16 mouse cellular contexts compared by ENCODE assay signal in the genomic region with DNA sequence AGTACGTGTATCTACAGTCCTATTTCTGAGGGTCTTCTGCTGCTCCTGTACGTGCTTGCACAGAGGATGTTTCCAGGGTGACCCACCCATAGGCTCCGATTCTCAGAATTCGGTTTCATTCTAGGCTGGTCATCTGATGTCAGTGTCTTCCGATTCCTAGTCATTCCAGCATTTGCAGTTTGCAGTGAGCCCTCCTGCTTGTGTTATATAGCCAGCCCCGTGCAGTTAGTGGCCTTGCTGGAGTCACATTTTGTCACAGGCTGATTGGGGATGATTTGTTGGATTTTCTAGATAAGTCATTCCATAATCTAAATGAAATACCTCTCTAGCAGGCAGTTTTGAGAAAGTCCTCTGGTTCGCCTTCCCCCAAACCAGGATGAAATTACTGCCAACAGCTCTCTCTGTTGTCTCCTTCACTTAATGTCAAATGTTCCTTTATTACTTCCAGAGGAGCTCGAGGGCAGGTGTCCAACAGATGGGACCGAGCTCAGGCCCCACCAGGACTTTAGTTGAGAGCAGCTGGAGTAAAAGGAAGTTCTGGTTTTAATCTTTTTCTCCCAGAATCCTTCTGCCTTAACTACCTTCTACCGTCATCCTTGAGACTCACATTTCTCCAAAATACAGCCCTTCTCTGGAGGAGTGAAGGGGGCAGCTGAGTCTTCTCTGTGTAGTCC. TPM values are rescaled to one million over a fixed set of nuclear protein-coding genes. Genes with fewer than 3 reads are reported as not detected.
DNase-seq lines count a peak whose midpoint lies in the region; ATAC-seq and TF ChIP-seq lines count a peak whose summit lies in the region.
"Had no signal": no experiment of that assay in that cellular context is flagged by ENCODE, and none has a peak within 500 bp of the region (broad histone marks: within the 10 kb centered on the region; RNA-seq: fewer than 3 reads in every experiment).

No protein-coding gene starts in this region.

- peak; percentile 35 to 49 for DNase-seq in cerebellum, postnatal 10 days
- DNase-seq in cerebellum, adult 11-12 months = no peak
- DNase-seq in midbrain, postnatal 0 days (ENCODE audit: low spot score) = peak; percentile 37
- no peak for DNase-seq in midbrain, embryonic 11.5 days (ENCODE audit: low spot score, missing footprints)
- peak; percentile 48 for DNase-seq in retina, embryonic 14.5 days (ENCODE audit: low spot score)
- DNase-seq in thymus, postnatal 0 days (ENCODE audit: low spot score) = no peak
- DNase-seq in ovary, adult 18-20 months (ENCODE audit: low spot score) = no peak
- DNase-seq: kidney, postnatal 10 days; layer of hippocampus, adult 9-11 months; midbrain, embryonic 14.5 days had no signal

- no peak overlapping the region for H3K27ac ChIP-seq in midbrain, postnatal 0 days (ENCODE audit: low read depth, low read length)
- no peak overlapping the region for H3K27ac ChIP-seq in midbrain, embryonic 11.5 days (ENCODE audit: low read depth, low read length)
- no peak overlapping the region; the same call in 1 of the 2 replicates for H3K27ac ChIP-seq in embryonic facial prominence, embryonic 15.5 days (replicated peaks)
- H3K27ac ChIP-seq: forebrain, embryonic 12.5 days; liver, embryonic 15.5 days; neural tube, embryonic 13.5 days had no signal

- ATAC-seq in midbrain, postnatal 0 days (ENCODE audit: low FRiP score) = no peak
- no peak for ATAC-seq in midbrain, embryonic 11.5 days (ENCODE audit: low FRiP score)
- ATAC-seq in embryonic facial prominence, embryonic 15.5 days (ENCODE audit: insufficient number of reproducible peaks, low FRiP score, low TSS enrichment, low read depth) = peak; percentile 51; the same call in 1 of the 2 replicates
- ATAC-seq: intestine, embryonic 16.5 days; Patski had no signal

- no peaks in the 10 kb centered on the region for H3K9me3 ChIP-seq in midbrain, postnatal 0 days (ENCODE audit: low read length)
- H3K9me3 ChIP-seq in midbrain, embryonic 11.5 days (ENCODE audit: control insufficient read depth, low read length) = no peaks in the 10 kb centered on the region
- no peaks in the 10 kb centered on the region for H3K9me3 ChIP-seq in embryonic facial prominence, embryonic 15.5 days (replicated peaks)
- H3K9me3 ChIP-seq: forebrain, embryonic 12.5 days; liver, embryonic 15.5 days; neural tube, embryonic 13.5 days had no signal

- no peak overlapping the region for H3K9ac ChIP-seq in midbrain, postnatal 0 days (replicated peaks; ENCODE audit: low read length, poor library complexity, severe bottlenecking)
- no peak overlapping the region for H3K9ac ChIP-seq in midbrain, embryonic 11.5 days (ENCODE audit: low read length)
- H3K9ac ChIP-seq in embryonic facial prominence, embryonic 15.5 days = no peak overlapping the region
- H3K9ac ChIP-seq: forebrain, embryonic 12.5 days; liver, embryonic 15.5 days; neural tube, embryonic 13.5 days had no signal

- no peaks in the 10 kb centered on the region for H3K27me3 ChIP-seq in midbrain, postnatal 0 days (ENCODE audit: insufficient read depth, low read length)
- H3K27me3 ChIP-seq in midbrain, embryonic 11.5 days (ENCODE audit: control insufficient read depth, insufficient read depth, low read length) = no peaks in the 10 kb centered on the region; the same call in 1 of the 2 replicates
- no peaks in the 10 kb centered on the region for H3K27me3 ChIP-seq in embryonic facial prominence, embryonic 15.5 days
- H3K27me3 ChIP-seq: liver, embryonic 15.5 days; neural tube, embryonic 13.5 days had no signal

- no peak for TF ChIP-seq CTCF in midbrain, postnatal 0 days (IDR thresholded peaks at IDR 0.05)

- H3K4me3 ChIP-seq in midbrain, postnatal 0 days (ENCODE audit: low read depth, low read length) = no peak overlapping the region
- no peak overlapping the region for H3K4me3 ChIP-seq in midbrain, embryonic 11.5 days (ENCODE audit: low read depth, low read length)
- H3K4me3 ChIP-seq in embryonic facial prominence, embryonic 15.5 days (replicated peaks) = no peak overlapping the region
- H3K4me3 ChIP-seq: forebrain, embryonic 12.5 days; liver, embryonic 15.5 days; neural tube, embryonic 13.5 days had no signal

- no peaks in the 10 kb centered on the region for H3K36me3 ChIP-seq in midbrain, postnatal 0 days (ENCODE audit: insufficient read depth, low read length)
- H3K36me3 ChIP-seq in midbrain, embryonic 11.5 days (ENCODE audit: control insufficient read depth, insufficient read depth, low read length) = no peaks in the 10 kb centered on the region
- H3K36me3 ChIP-seq in embryonic facial prominence, embryonic 15.5 days = no peaks in the 10 kb centered on the region
- H3K36me3 ChIP-seq: forebrain, embryonic 12.5 days; liver, embryonic 15.5 days; neural tube, embryonic 13.5 days had no signal

- H3K4me2 ChIP-seq in midbrain, postnatal 0 days (ENCODE audit: low read depth, low read length, poor library complexity, severe bottlenecking) = no peak overlapping the region
- H3K4me2 ChIP-seq in midbrain, embryonic 11.5 days = no peak overlapping the region
- peak overlapping the region; percentile 31 for H3K4me2 ChIP-seq in embryonic facial prominence, embryonic 15.5 days (replicated peaks)
- H3K4me2 ChIP-seq: forebrain, embryonic 12.5 days; liver, embryonic 15.5 days; neural tube, embryonic 13.5 days had no signal

- 74% methylated on average over 10 of the region's 10 CpGs for WGBS in midbrain, postnatal 0 days
- 70% methylated on average over 10 of the region's 10 CpGs for WGBS in midbrain, embryonic 11.5 days
- 30% methylated on average over 10 of the region's 10 CpGs for WGBS in embryonic facial prominence, embryonic 15.5 days

- H3K4me1 ChIP-seq in midbrain, postnatal 0 days (ENCODE audit: insufficient read depth, low read length) = no peaks in the 10 kb centered on the region
- peaks cover 3% of the 10 kb centered on the region; the same call in 1 of the 2 replicates for H3K4me1 ChIP-seq in midbrain, embryonic 11.5 days (ENCODE audit: control insufficient read depth, insufficient read depth, low read length)
- H3K4me1 ChIP-seq in embryonic facial prominence, embryonic 15.5 days = peaks cover 13% of the 10 kb centered on the region
- H3K4me1 ChIP-seq: liver, embryonic 15.5 days had no signal

RNA-seq across cellular contexts. Expression of a gene that starts 13.8 kb away (rescaled TPM):
- 43.2 and 52.1 TPM in 2 replicates for total RNA-seq in midbrain, postnatal 0 days (2014; rRNA removed)
- 7.1 and 8.8 TPM in 2 replicates for polyA plus RNA-seq in midbrain, postnatal 0 days (2015; fragmentation: Nextera tagmentation; extraction: Ambion mirVana)
- 6.1 and 6.5 TPM in 2 replicates for polyA plus RNA-seq in midbrain, embryonic 11.5 days (2014; fragmentation: Nextera tagmentation; extraction: Ambion mirVana)
- 4.2 and 4.5 TPM in 2 replicates for polyA plus RNA-seq in embryonic facial prominence, embryonic 15.5 days (2015; fragmentation: Nextera tagmentation; extraction: Ambion mirVana)
- polyA plus RNA-seq in thymus, postnatal 0 days (2015; fragmentation: Nextera tagmentation; extraction: Ambion mirVana) = 5.0 and 5.3 TPM in 2 replicates
- polyA plus RNA-seq: Patski had no signal

Comparison
In these comparisons a context has a peak if more than half of its experiments do, and no peak if none do; other contexts are left out.
1. DNase-seq: peak in cerebellum, postnatal 10 days (2 of 2), midbrain, postnatal 0 days (single experiment) and retina, embryonic 14.5 days (single experiment); none in cerebellum, adult 11-12 months (single experiment), midbrain, embryonic 11.5 days (single experiment), thymus, postnatal 0 days (single experiment) and ovary, adult 18-20 months (single experiment).